Mouse (Mus musculus) E14TG2a.4 (cell line): ENCODE measurements around the gene D11Wsu47e.

Source experiments
- H3K27me3 ChIP-seq: 2 replicates; pipeline ENCODE4 v1.6.1; 2014; ENCODE audit warnings: low read length, control low read depth; ENCODE audit not compliant: insufficient read depth
- H3K36me3 ChIP-seq: 2 replicates; pipeline ENCODE4 v1.6.1; 2014; ENCODE audit warnings: low read length, control low read depth; ENCODE audit not compliant: insufficient read depth
- H3K4me1 ChIP-seq: replicated peaks from 2 replicates; pipeline ENCODE4 v1.6.1; 2014; ENCODE audit warnings: low read depth, low read length, control low read depth
- H3K4me3 ChIP-seq: replicated peaks from 2 replicates; pipeline ENCODE4 v1.5.1; 2014; ENCODE audit warnings: mild to moderate bottlenecking, low read length
- H3K9me3 ChIP-seq: 2 replicates; pipeline ENCODE4 v1.6.1; 2014; ENCODE audit warnings: low read length, control low read depth
- CTCF ChIP-seq: conservative IDR thresholded peaks from 2 replicates; pipeline ENCODE4 v1.5.1; 2014; ENCODE audit warnings: low read length
- NANOG ChIP-seq: IDR thresholded peaks from 2 replicates; pipeline ENCODE4 v1.6.1; 2014; ENCODE audit warnings: borderline replicate concordance, low read length, mixed read lengths
- POU5F1 ChIP-seq: IDR thresholded peaks from 2 replicates; pipeline ENCODE4 v1.6.1; 2014; ENCODE audit warnings: low read length, borderline replicate concordance

D11Wsu47e gene

GRCm38 (mm10) chr11:113739213-113739612 is 55.0 kb downstream of the D11Wsu47e start:
- TF ChIP-seq CTCF = no peak
- TF ChIP-seq POU5F1 = no peak
- no peak for TF ChIP-seq NANOG
- Histone ChIP-seq H3K9me3 (peaks cover 5% of the 10 kb centered on the region; the same call in 1 of the 2 replicates), H3K27me3 (no peaks in the 10 kb centered on the region), H3K4me3 (peak overlapping the region; percentile 17; the same call in 1 of the 2 replicates), H3K4me1 (peaks cover 90% of the 10 kb centered on the region), H3K36me3 (peaks cover 90% of the 10 kb centered on the region)

GRCm38 (mm10) chr11:113740100-113740499 is 55.9 kb downstream of the D11Wsu47e start:
- Histone ChIP-seq H3K9me3 (peaks cover 5% of the 10 kb centered on the region; the same call in 1 of the 2 replicates), H3K27me3 (no peaks in the 10 kb centered on the region), H3K36me3 (peaks cover 94% of the 10 kb centered on the region), H3K4me3 (no peak overlapping the region), H3K4me1 (peaks cover 82% of the 10 kb centered on the region)
- TF ChIP-seq NANOG = no peak
- TF ChIP-seq CTCF = no peak
- TF ChIP-seq POU5F1 = no peak

GRCm38 (mm10) chr11:113742998-113743397 is 58.8 kb downstream of the D11Wsu47e start:
- Histone ChIP-seq H3K9me3 (no peaks in the 10 kb centered on the region), H3K4me1 (peaks cover 81% of the 10 kb centered on the region), H3K27me3 (no peaks in the 10 kb centered on the region), H3K4me3 (no peak overlapping the region), H3K36me3 (peaks cover 80% of the 10 kb centered on the region)
- TF ChIP-seq POU5F1 (no peak), NANOG (no peak), CTCF (peak; percentile 92)
